Mouse (Mus musculus): ENCODE data around the gene Gm20518.

DNA sequence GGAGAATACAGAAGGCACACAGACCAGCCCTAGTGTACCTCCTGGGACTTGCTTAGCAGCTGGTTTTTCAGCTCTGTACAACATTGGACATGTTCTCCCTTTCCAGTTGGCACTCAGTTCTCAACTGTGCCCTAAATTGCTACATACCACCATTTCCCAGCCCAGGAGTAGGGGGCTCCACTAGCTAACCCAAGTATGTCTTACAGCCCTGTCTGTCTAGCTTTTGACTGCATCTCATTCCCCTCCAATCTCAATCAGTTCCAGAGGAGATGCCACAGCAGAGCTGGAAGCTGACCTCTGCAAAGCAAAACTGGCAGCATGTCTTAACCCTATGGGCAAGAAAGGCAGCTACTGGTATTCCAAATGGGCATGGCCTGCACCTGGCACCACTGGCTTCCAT lies 4.6 kb upstream of the Gm20518 start:
- TF ChIP-seq GATA1 (IDR thresholded peaks at IDR 0.05; ENCODE audit: borderline replicate concordance, low read length) (no peak), FLI1 (IDR thresholded peaks at IDR 0.05; ENCODE audit: low read length) (no peak)

Measured in megakaryocyte, embryonic 14.5 days (primary cell).